Mouse (Mus musculus): ENCODE measurements around the gene Dip2b. TPM values are rescaled to one million over a fixed set of nuclear protein-coding genes. Genes with fewer than 3 reads are reported as not detected.

Dip2b gene
- polyA plus RNA-seq, 1 experiment from 2014 or later, result 4.9 TPM

GRCm38 (mm10) chr15:100218018-100218417 lies 179.6 kb downstream of the Dip2b start:
- no peaks in the 10 kb centered on the region for H3K27me3 ChIP-seq (replicated peaks)
- no peak overlapping the region for H3K9ac ChIP-seq
- H3K4me1 ChIP-seq, result 0 out of 2 replicates have a peak, but pooled peaks cover 3% of the 10 kb centered on the region
- no peak overlapping the region for H3K27ac ChIP-seq
- peaks cover 26% of the 10 kb centered on the region for H3K36me3 ChIP-seq
- H3K4me3 ChIP-seq, result no peak overlapping the region
- 85% methylated on average over 3 of the region's 3 CpGs for WGBS (ENCODE audit: insufficient replicate concordance)
- H3K4me2 ChIP-seq, result no peak overlapping the region
- H3K9me3 ChIP-seq (replicated peaks), result no peaks in the 10 kb centered on the region
- no peak for ATAC-seq

- Histone ChIP-seq H3K9ac (no peak overlapping the region), H3K36me3 (peaks cover 17% of the 10 kb centered on the region), H3K4me1 (0 out of 2 replicates have a peak, but pooled peaks cover 3% of the 10 kb centered on the region), H3K4me3 (no peak overlapping the region), H3K27me3 (replicated peaks) (no peaks in the 10 kb centered on the region), H3K9me3 (replicated peaks) (no peaks in the 10 kb centered on the region), H3K4me2 (no peak overlapping the region), H3K27ac (no peak overlapping the region)
- no peak for ATAC-seq
- 45% methylated on average over 1 of the region's 1 CpGs for WGBS (ENCODE audit: insufficient replicate concordance)
Measured at GRCm38 (mm10) chr15:100219396-100219795, 180.9 kb downstream of the Dip2b start.

- H3K36me3 ChIP-seq, result 0 out of 2 replicates have a peak, but pooled peaks cover 7% of the 10 kb centered on the region
- no peak overlapping the region for H3K27ac ChIP-seq
- H3K4me2 ChIP-seq, result no peak overlapping the region
- 82% methylated on average over 7 of the region's 7 CpGs for WGBS (ENCODE audit: insufficient replicate concordance)
- no peaks in the 10 kb centered on the region for H3K27me3 ChIP-seq (replicated peaks)
- H3K4me1 ChIP-seq, result peaks cover 7% of the 10 kb centered on the region
- no peak for ATAC-seq
- no peaks in the 10 kb centered on the region for H3K9me3 ChIP-seq (replicated peaks)
- no peak overlapping the region for H3K9ac ChIP-seq
- no peak overlapping the region for H3K4me3 ChIP-seq
Measured at GRCm38 (mm10) chr15:100220916-100221315, 182.5 kb downstream of the Dip2b start.

- H3K27ac ChIP-seq, result no peak overlapping the region
- no peak for ATAC-seq
- 86% methylated on average over 4 of the region's 4 CpGs for WGBS (ENCODE audit: insufficient replicate concordance)
- no peak overlapping the region for H3K9ac ChIP-seq
- H3K4me3 ChIP-seq, result no peak overlapping the region
- no peaks in the 10 kb centered on the region for H3K9me3 ChIP-seq (replicated peaks)
- H3K4me1 ChIP-seq, result peaks cover 30% of the 10 kb centered on the region
- H3K27me3 ChIP-seq (replicated peaks), result no peaks in the 10 kb centered on the region
- H3K36me3 ChIP-seq, result 0 out of 2 replicates have a peak, but pooled peaks cover 5% of the 10 kb centered on the region
- H3K4me2 ChIP-seq, result no peak overlapping the region
Measured at GRCm38 (mm10) chr15:100225381-100225780, 186.9 kb downstream of the Dip2b start.

GRCm38 (mm10) chr15:100225891-100226290 lies 187.4 kb downstream of the Dip2b start:
- no peaks in the 10 kb centered on the region for H3K9me3 ChIP-seq (replicated peaks)
- H3K9ac ChIP-seq, result no peak overlapping the region; the same call in 1 of the 2 replicates
- H3K27me3 ChIP-seq (replicated peaks), result no peaks in the 10 kb centered on the region
- no peak for ATAC-seq
- H3K27ac ChIP-seq, result peak overlapping the region; percentile 99
- no peak overlapping the region for H3K4me3 ChIP-seq
- H3K4me1 ChIP-seq, result peaks cover 35% of the 10 kb centered on the region
- H3K36me3 ChIP-seq, result 0 out of 2 replicates have a peak, but pooled peaks cover 5% of the 10 kb centered on the region
- 78% methylated on average over 1 of the region's 1 CpGs for WGBS (ENCODE audit: insufficient replicate concordance)
- peak overlapping the region; percentile 76 for H3K4me2 ChIP-seq

GRCm38 (mm10) chr15:100227031-100227662 lies 188.7 kb downstream of the Dip2b start:
- under 1% methylated on average over 17 of the region's 17 CpGs for WGBS (ENCODE audit: insufficient replicate concordance)
- Histone ChIP-seq H3K4me1 (peaks cover 48% of the 10 kb centered on the region), H3K27me3 (replicated peaks) (no peaks in the 10 kb centered on the region), H3K4me2 (peak overlapping the region; percentile 76), H3K27ac (peak overlapping the region; percentile 99), H3K9ac (peak overlapping the region; percentile 91), H3K9me3 (replicated peaks) (no peaks in the 10 kb centered on the region), H3K36me3 (peaks cover 8% of the 10 kb centered on the region), H3K4me3 (peak overlapping the region; percentile 82)
- ATAC-seq, result peak; percentile 84

- Histone ChIP-seq H3K36me3 (peaks cover 14% of the 10 kb centered on the region), H3K4me2 (peak within 1 kb of the TSS; percentile 76), H3K9ac (peak within 1 kb of the TSS; percentile 91), H3K9me3 (replicated peaks) (no peaks in the 10 kb centered on the region), H3K4me1 (peaks cover 55% of the 10 kb centered on the region), H3K27me3 (replicated peaks) (no peaks in the 10 kb centered on the region), H3K4me3 (peak within 1 kb of the TSS; percentile 82), H3K27ac (peak within 1 kb of the TSS; percentile 99)
- under 1% methylated on average over 119 of the region's 133 CpGs for WGBS (ENCODE audit: insufficient replicate concordance)
- ATAC-seq, result peak; percentile 69
Measured at GRCm38 (mm10) chr15:100227663-100228534, 189.4 kb downstream of the Dip2b start, which contains the start of gene Atf1. Gene Atf1 (plus strand): TSS chr15:100227819.

GRCm38 (mm10) chr15:100228535-100229336 lies 190.3 kb downstream of the Dip2b start:
- Histone ChIP-seq H3K9me3 (replicated peaks) (no peaks in the 10 kb centered on the region), H3K4me2 (peak overlapping the region; percentile 76), H3K9ac (peak overlapping the region; percentile 91), H3K4me3 (peak overlapping the region; percentile 82), H3K27me3 (replicated peaks) (no peaks in the 10 kb centered on the region), H3K36me3 (peaks cover 22% of the 10 kb centered on the region), H3K27ac (peak overlapping the region; percentile 99), H3K4me1 (peaks cover 64% of the 10 kb centered on the region)
- ATAC-seq, result no peak
- 5% methylated on average over 16 of the region's 16 CpGs for WGBS (ENCODE audit: insufficient replicate concordance)

GRCm38 (mm10) chr15:100230655-100231054 lies 192.2 kb downstream of the Dip2b start:
- 64% methylated on average over 1 of the region's 1 CpGs for WGBS (ENCODE audit: insufficient replicate concordance)
- H3K27me3 ChIP-seq (replicated peaks), result no peaks in the 10 kb centered on the region
- H3K36me3 ChIP-seq, result peaks cover 37% of the 10 kb centered on the region
- peak overlapping the region; percentile 76 for H3K4me2 ChIP-seq
- H3K9me3 ChIP-seq (replicated peaks), result 0 out of 2 replicates have a peak, but pooled peaks cover 3% of the 10 kb centered on the region
- H3K27ac ChIP-seq, result 0 out of 2 replicates have a peak overlapping the region, but pooled peaks have one; percentile 27
- peaks cover 81% of the 10 kb centered on the region for H3K4me1 ChIP-seq
- 0 out of 2 replicates have a peak overlapping the region, but pooled peaks have one; percentile 91 for H3K9ac ChIP-seq
- ATAC-seq, result no peak
- no peak overlapping the region for H3K4me3 ChIP-seq

- 70% methylated on average over 14 of the region's 14 CpGs for WGBS (ENCODE audit: insufficient replicate concordance)
- Histone ChIP-seq H3K9me3 (replicated peaks) (0 out of 2 replicates have a peak, but pooled peaks cover 3% of the 10 kb centered on the region), H3K4me2 (peak overlapping the region; percentile 14; the same call in 1 of the 2 replicates), H3K27ac (peak overlapping the region; percentile 59), H3K4me3 (no peak overlapping the region), H3K27me3 (replicated peaks) (no peaks in the 10 kb centered on the region), H3K9ac (peak overlapping the region; percentile 22; the same call in 1 of the 2 replicates), H3K4me1 (peaks cover 74% of the 10 kb centered on the region), H3K36me3 (peaks cover 49% of the 10 kb centered on the region)
- no peak for ATAC-seq
Measured at GRCm38 (mm10) chr15:100231616-100232525, 193.4 kb downstream of the Dip2b start.
